Mouse (Mus musculus): ENCODE measurements at regions not wholly inside any gene's neighbourhood (a gene's known extent, or its start where the extent isn't known, plus 50 kb on each side); places are given as distances from the start of the nearest gene placed in this dataset.

DNA sequence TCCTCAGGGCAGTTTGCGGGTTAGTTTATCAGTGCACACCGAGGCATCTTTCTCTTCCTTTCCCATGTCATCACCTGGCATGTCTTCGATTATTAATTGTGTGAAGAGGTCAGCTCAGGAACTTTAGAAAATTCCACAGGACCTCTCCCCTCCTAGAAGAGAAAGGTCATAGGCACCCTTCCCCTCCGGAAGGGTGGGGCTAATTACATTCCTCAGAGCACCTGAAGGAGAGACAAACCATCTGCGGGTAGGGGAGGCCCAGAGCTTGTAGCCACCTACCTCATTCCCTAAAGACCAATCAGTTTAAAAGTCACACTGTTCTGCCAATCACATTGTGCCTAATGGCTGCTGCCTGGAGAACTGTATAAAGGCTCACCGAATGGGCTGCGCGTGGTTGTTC is 114.9 kb upstream of the 9330182O14Rik start:
- Histone ChIP-seq H3K27me3 (ENCODE audit: control insufficient read depth, insufficient read depth, low read depth, low read length) (no peaks in the 10 kb centered on the region), H3K4me2 (ENCODE audit: low read depth, low read length) (no peak overlapping the region), H3K27ac (ENCODE audit: low read length) (no peak overlapping the region), H3K9ac (ENCODE audit: low read length) (no peak overlapping the region), H3K4me3 (ENCODE audit: low read length) (no peak overlapping the region), H3K36me3 (ENCODE audit: control insufficient read depth, insufficient read depth, low read length) (no peaks in the 10 kb centered on the region), H3K4me1 (replicated peaks; ENCODE audit: control insufficient read depth, insufficient read depth, low read length) (peaks cover 15% of the 10 kb centered on the region), H3K9me3 (ENCODE audit: control insufficient read depth, low read length) (no peaks in the 10 kb centered on the region)
- 58% methylated on average over 8 of the region's 8 CpGs for WGBS
- ATAC-seq (ENCODE audit: low read depth) = no peak; the same call in 1 of the 2 replicates

DNA sequence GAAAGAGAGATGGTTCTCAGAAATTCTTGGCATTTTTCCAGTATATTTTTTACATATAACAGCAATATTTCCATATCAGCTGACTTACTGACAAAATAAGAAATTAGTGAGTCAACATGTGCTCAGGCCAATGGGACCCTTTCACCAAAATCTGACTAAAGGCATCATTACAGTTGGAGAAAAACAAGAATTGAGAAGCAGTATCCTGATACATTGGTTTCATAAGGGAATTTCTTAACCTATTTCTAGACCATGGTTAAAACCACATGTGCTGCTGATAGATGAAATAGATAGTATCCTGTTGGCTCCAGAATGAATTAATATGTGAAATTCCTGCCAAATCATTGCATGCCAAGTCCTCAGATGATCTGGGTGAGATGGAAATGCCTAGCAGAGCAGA is 114.1 kb upstream of the 9330182O14Rik start:
- peaks cover 15% of the 10 kb centered on the region for H3K4me1 ChIP-seq (replicated peaks; ENCODE audit: control insufficient read depth, insufficient read depth, low read length)
- no peak overlapping the region for H3K9ac ChIP-seq (ENCODE audit: low read length)
- H3K36me3 ChIP-seq (ENCODE audit: control insufficient read depth, insufficient read depth, low read length) = no peaks in the 10 kb centered on the region
- H3K4me3 ChIP-seq (ENCODE audit: low read length) = no peak overlapping the region
- ATAC-seq (ENCODE audit: low read depth) = no peak
- H3K27me3 ChIP-seq (ENCODE audit: control insufficient read depth, insufficient read depth, low read depth, low read length) = no peaks in the 10 kb centered on the region
- no peak overlapping the region for H3K4me2 ChIP-seq (ENCODE audit: low read depth, low read length)
- no peak overlapping the region for H3K27ac ChIP-seq (ENCODE audit: low read length)
- H3K9me3 ChIP-seq (ENCODE audit: control insufficient read depth, low read length) = no peaks in the 10 kb centered on the region

DNA sequence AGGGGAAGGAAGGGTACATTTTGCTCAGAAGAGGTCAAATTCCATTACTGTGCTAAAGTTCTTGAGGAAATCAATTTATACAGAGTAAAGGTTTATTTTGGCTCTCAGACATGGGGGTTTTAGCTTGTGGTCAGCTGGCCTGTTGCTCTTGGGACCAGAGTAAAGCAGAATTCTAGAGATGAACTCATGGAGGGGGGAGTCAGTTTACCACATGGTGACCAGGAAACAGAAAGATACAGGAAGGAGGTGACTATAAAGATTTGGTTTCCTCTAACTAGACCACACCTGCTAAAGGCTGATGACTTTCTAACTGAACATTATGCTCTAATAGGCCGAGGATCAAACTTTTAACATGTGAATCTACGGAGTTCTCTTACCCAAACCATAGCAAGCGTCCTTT is 113.5 kb upstream of the 9330182O14Rik start:
- no peak for ATAC-seq (ENCODE audit: low read depth)
- Histone ChIP-seq H3K4me3 (ENCODE audit: low read length) (no peak overlapping the region), H3K27ac (ENCODE audit: low read length) (no peak overlapping the region), H3K9me3 (ENCODE audit: control insufficient read depth, low read length) (no peaks in the 10 kb centered on the region), H3K4me1 (replicated peaks; ENCODE audit: control insufficient read depth, insufficient read depth, low read length) (peaks cover 15% of the 10 kb centered on the region), H3K36me3 (ENCODE audit: control insufficient read depth, insufficient read depth, low read length) (no peaks in the 10 kb centered on the region), H3K4me2 (ENCODE audit: low read depth, low read length) (no peak overlapping the region), H3K9ac (ENCODE audit: low read length) (no peak overlapping the region), H3K27me3 (ENCODE audit: control insufficient read depth, insufficient read depth, low read depth, low read length) (no peaks in the 10 kb centered on the region)
- WGBS = 83% methylated on average over 3 of the region's 3 CpGs

DNA sequence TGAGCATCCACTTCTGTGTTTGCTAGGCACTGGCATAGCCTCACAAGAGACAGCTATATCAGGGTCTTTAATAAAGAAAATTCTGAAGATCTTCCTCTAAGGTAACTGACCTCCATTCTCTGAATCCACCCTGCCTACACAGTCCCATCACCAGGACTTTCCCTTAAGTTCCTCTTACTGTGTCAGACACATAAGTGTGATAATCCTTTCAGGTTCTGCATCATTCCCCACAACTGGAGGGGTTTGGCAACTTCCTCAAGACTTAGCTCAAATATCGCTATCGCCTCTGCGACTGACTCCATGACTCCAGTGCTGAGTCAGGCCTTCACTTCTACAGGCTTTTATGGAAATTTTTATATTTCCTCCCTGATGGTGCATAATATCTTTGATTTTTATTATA is 111.0 kb upstream of the 9330182O14Rik start:
- no peaks in the 10 kb centered on the region for H3K27me3 ChIP-seq (ENCODE audit: control insufficient read depth, insufficient read depth, low read depth, low read length)
- no peak overlapping the region for H3K4me3 ChIP-seq (ENCODE audit: low read length)
- H3K9ac ChIP-seq (ENCODE audit: low read length) = no peak overlapping the region
- no peak overlapping the region for H3K27ac ChIP-seq (ENCODE audit: low read length)
- no peaks in the 10 kb centered on the region for H3K36me3 ChIP-seq (ENCODE audit: control insufficient read depth, insufficient read depth, low read length)
- peaks cover 11% of the 10 kb centered on the region for H3K4me1 ChIP-seq (replicated peaks; ENCODE audit: control insufficient read depth, insufficient read depth, low read length)
- WGBS = 94% methylated on average over 3 of the region's 3 CpGs
- no peak for ATAC-seq (ENCODE audit: low read depth)
- no peaks in the 10 kb centered on the region for H3K9me3 ChIP-seq (ENCODE audit: control insufficient read depth, low read length)
- no peak overlapping the region for H3K4me2 ChIP-seq (ENCODE audit: low read depth, low read length)

DNA sequence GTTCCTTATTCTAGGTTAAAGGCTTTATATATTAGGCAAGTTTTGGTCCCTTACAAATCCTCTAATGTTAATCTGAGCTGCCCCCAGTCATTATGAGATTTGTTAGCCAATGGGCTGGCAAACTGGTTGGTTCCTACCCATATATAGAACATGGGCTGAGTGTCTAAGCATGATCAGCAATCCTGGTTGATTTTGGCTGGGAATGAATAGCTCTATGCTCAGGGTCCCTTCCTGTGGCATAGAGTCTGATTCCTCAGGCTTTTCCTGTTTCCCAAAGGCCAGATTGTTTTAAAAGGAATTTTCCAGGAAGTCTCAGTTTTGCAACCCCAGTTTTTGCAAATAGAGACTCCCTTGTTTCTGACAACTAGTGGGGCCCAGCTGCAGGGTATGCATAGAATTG is 102.1 kb upstream of the 9330182O14Rik start:
- Histone ChIP-seq H3K4me2 (ENCODE audit: low read depth, low read length) (no peak overlapping the region), H3K9ac (ENCODE audit: low read length) (no peak overlapping the region), H3K9me3 (ENCODE audit: control insufficient read depth, low read length) (no peaks in the 10 kb centered on the region), H3K4me1 (replicated peaks; ENCODE audit: control insufficient read depth, insufficient read depth, low read length) (no peaks in the 10 kb centered on the region), H3K4me3 (ENCODE audit: low read length) (no peak overlapping the region), H3K36me3 (ENCODE audit: control insufficient read depth, insufficient read depth, low read length) (no peaks in the 10 kb centered on the region), H3K27me3 (ENCODE audit: control insufficient read depth, insufficient read depth, low read depth, low read length) (no peaks in the 10 kb centered on the region), H3K27ac (ENCODE audit: low read length) (no peak overlapping the region)
- ATAC-seq (ENCODE audit: low read depth) = no peak

DNA sequence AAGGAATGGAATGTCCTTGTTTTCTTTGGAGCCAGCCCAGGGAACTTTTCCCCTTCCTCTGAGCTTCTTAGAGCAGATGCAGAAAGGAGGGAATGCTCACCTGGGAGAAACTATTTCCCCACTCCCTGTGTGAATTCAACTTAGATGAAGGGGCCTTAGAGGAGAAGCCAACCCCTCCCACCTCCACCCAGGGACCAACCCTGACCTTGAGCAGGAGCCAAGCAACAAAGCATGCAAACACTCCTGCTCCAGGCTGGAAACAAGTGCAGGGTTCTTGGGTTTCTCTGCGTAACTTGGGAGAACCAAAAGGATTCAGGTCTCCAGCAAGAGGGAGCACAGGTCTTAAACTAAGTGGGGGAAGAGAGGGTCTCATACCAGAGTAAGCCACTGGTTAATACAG is 98.0 kb upstream of the 9330182O14Rik start:
- H3K9me3 ChIP-seq (ENCODE audit: control insufficient read depth, low read length) = no peaks in the 10 kb centered on the region
- H3K4me1 ChIP-seq (replicated peaks; ENCODE audit: control insufficient read depth, insufficient read depth, low read length) = no peaks in the 10 kb centered on the region
- no peak overlapping the region for H3K4me2 ChIP-seq (ENCODE audit: low read depth, low read length)
- WGBS = 58% methylated on average over 1 of the region's 1 CpGs
- no peak overlapping the region for H3K27ac ChIP-seq (ENCODE audit: low read length)
- H3K9ac ChIP-seq (ENCODE audit: low read length) = no peak overlapping the region
- no peaks in the 10 kb centered on the region for H3K27me3 ChIP-seq (ENCODE audit: control insufficient read depth, insufficient read depth, low read depth, low read length)
- no peaks in the 10 kb centered on the region for H3K36me3 ChIP-seq (ENCODE audit: control insufficient read depth, insufficient read depth, low read length)
- no peak for ATAC-seq (ENCODE audit: low read depth)
- H3K4me3 ChIP-seq (ENCODE audit: low read length) = no peak overlapping the region

DNA sequence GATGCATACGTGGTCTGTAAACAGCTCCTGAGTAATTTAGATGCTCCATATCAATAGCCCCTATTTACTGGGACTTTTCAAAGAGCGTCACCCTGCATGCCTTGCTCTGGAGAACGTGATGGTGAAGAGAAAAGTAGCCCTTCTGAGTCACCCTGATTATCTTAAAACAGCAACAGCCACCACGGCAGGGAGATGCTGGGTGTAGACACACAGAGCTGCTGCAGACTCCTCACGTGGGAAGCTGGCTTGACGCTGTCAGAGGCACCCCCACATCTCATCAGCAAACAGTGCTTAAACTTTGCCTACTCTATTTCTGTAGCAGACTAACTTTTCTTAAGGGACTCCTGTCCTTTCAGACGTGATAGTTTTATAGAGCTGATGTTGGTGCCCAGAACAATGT is 96.9 kb upstream of the 9330182O14Rik start:
- no peak overlapping the region for H3K4me2 ChIP-seq (ENCODE audit: low read depth, low read length)

DNA sequence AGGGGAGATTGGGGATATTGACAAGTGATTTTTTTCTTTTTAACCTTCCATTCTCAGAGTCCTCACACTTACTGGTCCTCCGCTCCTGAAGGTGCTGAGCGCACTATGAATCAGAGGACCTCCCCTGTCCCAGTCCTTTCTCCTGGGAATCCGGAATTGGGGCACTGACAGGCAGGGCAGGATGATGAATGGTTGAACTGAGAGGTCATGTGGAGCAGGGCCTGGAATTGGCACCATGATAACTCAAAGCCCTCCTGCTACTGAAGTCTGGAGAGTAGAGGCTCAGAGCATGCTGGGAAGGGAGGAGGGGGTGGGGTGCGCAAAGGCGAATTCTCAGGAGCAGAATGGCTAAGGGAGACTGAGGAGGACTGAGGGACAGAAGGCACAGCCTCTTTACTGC is 87.9 kb upstream of the 9330182O14Rik start:
- Histone ChIP-seq H3K4me3 (ENCODE audit: low read length) (no peak overlapping the region), H3K27ac (ENCODE audit: low read length) (no peak overlapping the region), H3K36me3 (ENCODE audit: control insufficient read depth, insufficient read depth, low read length) (no peaks in the 10 kb centered on the region), H3K9me3 (ENCODE audit: control insufficient read depth, low read length) (no peaks in the 10 kb centered on the region), H3K4me2 (ENCODE audit: low read depth, low read length) (no peak overlapping the region), H3K9ac (ENCODE audit: low read length) (no peak overlapping the region), H3K4me1 (replicated peaks; ENCODE audit: control insufficient read depth, insufficient read depth, low read length) (no peaks in the 10 kb centered on the region), H3K27me3 (ENCODE audit: control insufficient read depth, insufficient read depth, low read depth, low read length) (no peaks in the 10 kb centered on the region)
- no peak for ATAC-seq (ENCODE audit: low read depth)
- WGBS = 53% methylated on average over 5 of the region's 5 CpGs

More for the DNA sequence above, 96.9 kb upstream of the 9330182O14Rik start:
- 42% methylated on average over 7 of the region's 7 CpGs for WGBS
- Histone ChIP-seq H3K36me3 (ENCODE audit: control insufficient read depth, insufficient read depth, low read length) (no peaks in the 10 kb centered on the region), H3K9ac (ENCODE audit: low read length) (no peak overlapping the region), H3K4me3 (ENCODE audit: low read length) (no peak overlapping the region), H3K9me3 (ENCODE audit: control insufficient read depth, low read length) (no peaks in the 10 kb centered on the region), H3K27ac (ENCODE audit: low read length) (no peak overlapping the region), H3K4me1 (replicated peaks; ENCODE audit: control insufficient read depth, insufficient read depth, low read length) (no peaks in the 10 kb centered on the region), H3K27me3 (ENCODE audit: control insufficient read depth, insufficient read depth, low read depth, low read length) (no peaks in the 10 kb centered on the region)
- no peak for ATAC-seq (ENCODE audit: low read depth)

DNA sequence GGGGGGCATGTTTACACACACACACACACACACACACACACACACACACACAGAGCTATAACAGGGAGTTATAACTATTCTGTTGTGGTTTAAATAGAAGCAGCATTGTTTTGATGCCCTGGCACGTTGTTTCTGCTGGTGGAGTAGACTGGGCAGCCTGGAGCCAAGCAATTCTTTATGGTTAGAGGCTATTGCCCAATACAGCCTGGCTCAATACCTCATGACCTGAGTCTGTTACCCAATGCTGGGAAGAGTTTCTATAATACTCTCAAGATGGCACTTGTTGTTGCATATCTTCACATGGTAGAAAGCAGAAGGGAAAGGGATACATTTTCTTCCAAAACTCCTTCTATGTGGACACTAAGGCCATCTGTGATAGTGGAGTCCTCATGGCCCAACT is 87.1 kb upstream of the 9330182O14Rik start:
- H3K36me3 ChIP-seq (ENCODE audit: control insufficient read depth, insufficient read depth, low read length) = no peaks in the 10 kb centered on the region
- no peak overlapping the region for H3K27ac ChIP-seq (ENCODE audit: low read length)
- H3K27me3 ChIP-seq (ENCODE audit: control insufficient read depth, insufficient read depth, low read depth, low read length) = no peaks in the 10 kb centered on the region
- WGBS = 77% methylated on average over 1 of the region's 1 CpGs
- H3K4me1 ChIP-seq (replicated peaks; ENCODE audit: control insufficient read depth, insufficient read depth, low read length) = no peaks in the 10 kb centered on the region
- no peak overlapping the region for H3K9ac ChIP-seq (ENCODE audit: low read length)
- no peak overlapping the region for H3K4me3 ChIP-seq (ENCODE audit: low read length)
- no peak overlapping the region for H3K4me2 ChIP-seq (ENCODE audit: low read depth, low read length)
- H3K9me3 ChIP-seq (ENCODE audit: control insufficient read depth, low read length) = no peaks in the 10 kb centered on the region
- ATAC-seq (ENCODE audit: low read depth) = no peak

DNA sequence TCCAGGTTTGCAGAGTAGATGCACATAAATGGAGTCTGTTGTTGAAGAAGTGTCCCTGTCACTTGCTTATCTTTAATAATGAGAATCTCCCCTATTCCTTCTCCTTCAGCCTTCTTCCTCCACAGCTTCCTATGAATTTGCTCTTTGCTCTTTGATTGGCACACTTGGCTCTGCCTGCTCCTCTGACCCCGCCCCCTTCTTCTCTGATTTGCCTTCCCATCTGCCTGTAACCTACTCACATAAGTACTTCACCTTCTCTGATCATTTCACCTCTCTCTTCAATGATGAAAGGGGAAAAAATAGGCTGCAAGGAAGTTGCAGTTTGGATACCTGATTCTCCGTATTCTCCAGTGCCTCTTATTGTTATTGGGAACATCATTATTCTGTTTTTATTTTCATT is 66.1 kb upstream of the 9330182O14Rik start:
- Histone ChIP-seq H3K27ac (ENCODE audit: low read length) (no peak overlapping the region), H3K27me3 (ENCODE audit: control insufficient read depth, insufficient read depth, low read depth, low read length) (no peaks in the 10 kb centered on the region), H3K9me3 (ENCODE audit: control insufficient read depth, low read length) (no peaks in the 10 kb centered on the region), H3K9ac (ENCODE audit: low read length) (no peak overlapping the region), H3K36me3 (ENCODE audit: control insufficient read depth, insufficient read depth, low read length) (no peaks in the 10 kb centered on the region), H3K4me3 (ENCODE audit: low read length) (no peak overlapping the region), H3K4me1 (replicated peaks; ENCODE audit: control insufficient read depth, insufficient read depth, low read length) (no peaks in the 10 kb centered on the region), H3K4me2 (ENCODE audit: low read depth, low read length) (no peak overlapping the region)
- 68% methylated on average over 2 of the region's 2 CpGs for WGBS
- no peak for ATAC-seq (ENCODE audit: low read depth)
